Mouse (Mus musculus): ENCODE data around the gene Cldn5. TPM values are rescaled to one million over a fixed set of nuclear protein-coding genes. Genes with fewer than 3 reads are reported as not detected.

Gene Cldn5
- polyA plus RNA-seq, 1 experiment from 2014 or later: 10.7 TPM

- no peak overlapping the region for H3K9ac ChIP-seq
- H3K4me1 ChIP-seq: no peaks in the 10 kb centered on the region
- H3K36me3 ChIP-seq: no peaks in the 10 kb centered on the region
- WGBS (ENCODE audit: insufficient replicate concordance): 41% methylated on average over 4 of the region's 4 CpGs
- ATAC-seq: no peak
- H3K4me3 ChIP-seq: no peak overlapping the region
- no peak overlapping the region for H3K4me2 ChIP-seq
- H3K9me3 ChIP-seq (replicated peaks): no peaks in the 10 kb centered on the region
- no peak overlapping the region for H3K27ac ChIP-seq
- H3K27me3 ChIP-seq (replicated peaks): no peaks in the 10 kb centered on the region
Measured at GRCm38 (mm10) chr16:18766390-18766789, 10.3 kb upstream of the Cldn5 start.

GRCm38 (mm10) chr16:18769501-18769900 is 7.1 kb upstream of the Cldn5 start:
- H3K9ac ChIP-seq: no peak overlapping the region
- no peaks in the 10 kb centered on the region for H3K4me1 ChIP-seq
- ATAC-seq: no peak
- no peak overlapping the region for H3K4me3 ChIP-seq
- H3K27me3 ChIP-seq (replicated peaks): peaks cover 13% of the 10 kb centered on the region
- H3K27ac ChIP-seq: no peak overlapping the region
- H3K4me2 ChIP-seq: no peak overlapping the region
- no peaks in the 10 kb centered on the region for H3K36me3 ChIP-seq
- 66% methylated on average over 1 of the region's 1 CpGs for WGBS (ENCODE audit: insufficient replicate concordance)
- no peaks in the 10 kb centered on the region for H3K9me3 ChIP-seq (replicated peaks)

GRCm38 (mm10) chr16:18773936-18774335 is 2.7 kb upstream of the Cldn5 start:
- no peak overlapping the region for H3K27ac ChIP-seq
- no peak overlapping the region for H3K4me2 ChIP-seq
- H3K9me3 ChIP-seq (replicated peaks): no peaks in the 10 kb centered on the region
- no peak for ATAC-seq
- WGBS (ENCODE audit: insufficient replicate concordance): 38% methylated on average over 2 of the region's 2 CpGs
- no peak overlapping the region for H3K9ac ChIP-seq
- H3K4me3 ChIP-seq: no peak overlapping the region
- H3K4me1 ChIP-seq: peaks cover 11% of the 10 kb centered on the region; the same call in 1 of the 2 replicates
- peaks cover 57% of the 10 kb centered on the region for H3K27me3 ChIP-seq (replicated peaks)
- no peaks in the 10 kb centered on the region for H3K36me3 ChIP-seq

GRCm38 (mm10) chr16:18775621-18776555 is 759 bp upstream of the Cldn5 start:
- 25% methylated on average over 18 of the region's 18 CpGs for WGBS (ENCODE audit: insufficient replicate concordance)
- Histone ChIP-seq H3K27ac (no peak overlapping the region), H3K4me2 (peak overlapping the region; percentile 54), H3K36me3 (peaks cover 11% of the 10 kb centered on the region), H3K4me1 (peaks cover 11% of the 10 kb centered on the region; the same call in 1 of the 2 replicates), H3K9ac (no peak overlapping the region), H3K4me3 (peak overlapping the region; percentile 4; the same call in 1 of the 2 replicates), H3K9me3 (replicated peaks) (no peaks in the 10 kb centered on the region), H3K27me3 (replicated peaks) (peaks cover 68% of the 10 kb centered on the region)
- 0 out of 2 replicates have a peak, but pooled peaks have one; percentile 8 for ATAC-seq

GRCm38 (mm10) chr16:18777101-18778080 is 744 bp downstream of the Cldn5 start:
- H3K27me3 ChIP-seq (replicated peaks): peaks cover 68% of the 10 kb centered on the region
- peaks cover 11% of the 10 kb centered on the region; the same call in 1 of the 2 replicates for H3K4me1 ChIP-seq
- 4% methylated on average over 80 of the region's 80 CpGs for whole genome bisulfite sequencing (ENCODE audit: insufficient replicate concordance)
- H3K36me3 ChIP-seq: peaks cover 26% of the 10 kb centered on the region
- peak overlapping the region; percentile 54 for H3K4me2 ChIP-seq
- no peak overlapping the region for H3K27ac ChIP-seq
- H3K4me3 ChIP-seq: peak overlapping the region; percentile 42
- peak overlapping the region; percentile 24 for H3K9ac ChIP-seq
- no peaks in the 10 kb centered on the region for H3K9me3 ChIP-seq (replicated peaks)
- 0 out of 2 replicates have a peak, but pooled peaks have one; percentile 11 for ATAC-seq

- no peak for ATAC-seq
- Histone ChIP-seq H3K4me1 (peaks cover 11% of the 10 kb centered on the region; the same call in 1 of the 2 replicates), H3K4me2 (peak overlapping the region; percentile 54; the same call in 1 of the 2 replicates), H3K36me3 (peaks cover 35% of the 10 kb centered on the region), H3K27ac (no peak overlapping the region), H3K4me3 (peak overlapping the region; percentile 7), H3K27me3 (replicated peaks) (peaks cover 65% of the 10 kb centered on the region), H3K9me3 (replicated peaks) (no peaks in the 10 kb centered on the region), H3K9ac (no peak overlapping the region)
- 41% methylated on average over 2 of the region's 2 CpGs for WGBS (ENCODE audit: insufficient replicate concordance)
Measured at GRCm38 (mm10) chr16:18778461-18778860, 1.8 kb downstream of the Cldn5 start.

GRCm38 (mm10) chr16:18781810-18782209 is 5.2 kb downstream of the Cldn5 start:
- Histone ChIP-seq H3K27me3 (replicated peaks) (peaks cover 33% of the 10 kb centered on the region), H3K4me2 (no peak overlapping the region), H3K36me3 (peaks cover 68% of the 10 kb centered on the region), H3K4me1 (peaks cover 36% of the 10 kb centered on the region), H3K27ac (no peak overlapping the region), H3K4me3 (no peak overlapping the region), H3K9ac (no peak overlapping the region), H3K9me3 (replicated peaks) (no peaks in the 10 kb centered on the region)
- ATAC-seq: no peak
- 90% methylated on average over 10 of the region's 10 CpGs for whole genome bisulfite sequencing (ENCODE audit: insufficient replicate concordance)

GRCm38 (mm10) chr16:18785025-18785424 is 8.4 kb downstream of the Cldn5 start:
- Histone ChIP-seq H3K4me3 (no peak overlapping the region), H3K9me3 (replicated peaks) (no peaks in the 10 kb centered on the region), H3K36me3 (peaks cover 94% of the 10 kb centered on the region), H3K9ac (no peak overlapping the region), H3K27ac (peak overlapping the region; percentile 72), H3K27me3 (replicated peaks) (peaks cover under 1% of the 10 kb centered on the region; the same call in 1 of the 2 replicates), H3K4me1 (peaks cover 30% of the 10 kb centered on the region), H3K4me2 (peak overlapping the region; percentile 38)
- WGBS (ENCODE audit: insufficient replicate concordance): 81% methylated on average over 7 of the region's 7 CpGs
- ATAC-seq: peak; percentile 85

GRCm38 (mm10) chr16:18785485-18785884 is 8.8 kb downstream of the Cldn5 start:
- H3K9me3 ChIP-seq (replicated peaks): no peaks in the 10 kb centered on the region
- H3K27me3 ChIP-seq (replicated peaks): no peaks in the 10 kb centered on the region
- H3K4me3 ChIP-seq: no peak overlapping the region
- peaks cover 96% of the 10 kb centered on the region for H3K36me3 ChIP-seq
- H3K4me1 ChIP-seq: peaks cover 30% of the 10 kb centered on the region
- peak; percentile 92 for ATAC-seq
- peak overlapping the region; percentile 72 for H3K27ac ChIP-seq
- H3K9ac ChIP-seq: no peak overlapping the region
- 19% methylated on average over 1 of the region's 1 CpGs for WGBS (ENCODE audit: insufficient replicate concordance)
- peak overlapping the region; percentile 38 for H3K4me2 ChIP-seq

- Histone ChIP-seq H3K36me3 (peaks cover 96% of the 10 kb centered on the region), H3K4me3 (no peak overlapping the region), H3K9me3 (replicated peaks) (no peaks in the 10 kb centered on the region), H3K4me1 (peaks cover 30% of the 10 kb centered on the region), H3K27me3 (replicated peaks) (no peaks in the 10 kb centered on the region), H3K27ac (no peak overlapping the region), H3K4me2 (no peak overlapping the region), H3K9ac (no peak overlapping the region)
- ATAC-seq: no peak
- WGBS (ENCODE audit: insufficient replicate concordance): 90% methylated on average over 10 of the region's 10 CpGs
Measured at GRCm38 (mm10) chr16:18786652-18787051, 10.0 kb downstream of the Cldn5 start.

GRCm38 (mm10) chr16:18788627-18789406 is 12.2 kb downstream of the Cldn5 start:
- Histone ChIP-seq H3K4me3 (no peak overlapping the region), H3K27ac (no peak overlapping the region), H3K36me3 (peaks cover 98% of the 10 kb centered on the region), H3K9me3 (replicated peaks) (no peaks in the 10 kb centered on the region), H3K4me2 (no peak overlapping the region), H3K4me1 (peaks cover 30% of the 10 kb centered on the region), H3K9ac (no peak overlapping the region), H3K27me3 (replicated peaks) (no peaks in the 10 kb centered on the region)
- 60% methylated on average over 10 of the region's 10 CpGs for WGBS (ENCODE audit: insufficient replicate concordance)
- no peak for ATAC-seq

Measured in liver, embryonic 12.5 days (tissue).